Mouse (Mus musculus): ENCODE measurements around the gene Neb. TPM values are rescaled to one million over a fixed set of nuclear protein-coding genes. Genes with fewer than 3 reads are reported as not detected.

Gene Neb
- polyA plus RNA-seq, 1 experiment, result 0.74 TPM

GRCm38 (mm10) chr2:52327244-52327815 lies 50.9 kb downstream of the Neb start:
- no peaks in the 10 kb centered on the region for H3K4me1 ChIP-seq (ENCODE audit: control insufficient read depth, insufficient read depth, low read length)
- TF ChIP-seq CTCF (IDR thresholded peaks at IDR 0.05; ENCODE audit: control insufficient read depth, insufficient read depth, insufficient replicate concordance, low read depth, low read length), result no peak
- TF ChIP-seq POLR2A (IDR thresholded peaks at IDR 0.05; ENCODE audit: control insufficient read depth, low read depth, low read length), result no peak
- H3K27me3 ChIP-seq (ENCODE audit: control insufficient read depth, insufficient read depth, low read length), result no peaks in the 10 kb centered on the region
- H3K4me3 ChIP-seq (ENCODE audit: control insufficient read depth, low read depth, low read length), result no peak overlapping the region
- no peaks in the 10 kb centered on the region for H3K36me3 ChIP-seq (ENCODE audit: control insufficient read depth, insufficient read depth, low read length)
- H3K27ac ChIP-seq (ENCODE audit: control insufficient read depth, insufficient read depth, low read depth, low read length), result no peak overlapping the region

- no peak overlapping the region for H3K27ac ChIP-seq (ENCODE audit: control insufficient read depth, insufficient read depth, low read depth, low read length)
- TF ChIP-seq CTCF (IDR thresholded peaks at IDR 0.05; ENCODE audit: control insufficient read depth, insufficient read depth, insufficient replicate concordance, low read depth, low read length) (no peak), POLR2A (IDR thresholded peaks at IDR 0.05; ENCODE audit: control insufficient read depth, low read depth, low read length) (no peak)
- H3K36me3 ChIP-seq (ENCODE audit: control insufficient read depth, insufficient read depth, low read length), result no peaks in the 10 kb centered on the region
- H3K27me3 ChIP-seq (ENCODE audit: control insufficient read depth, insufficient read depth, low read length), result no peaks in the 10 kb centered on the region
- H3K4me3 ChIP-seq (ENCODE audit: control insufficient read depth, low read depth, low read length), result no peak overlapping the region
- no peaks in the 10 kb centered on the region for H3K4me1 ChIP-seq (ENCODE audit: control insufficient read depth, insufficient read depth, low read length)
Measured at GRCm38 (mm10) chr2:52321866-52322265, 56.4 kb downstream of the Neb start.

- TF ChIP-seq POLR2A (IDR thresholded peaks at IDR 0.05; ENCODE audit: control insufficient read depth, low read depth, low read length) (no peak), CTCF (IDR thresholded peaks at IDR 0.05; ENCODE audit: control insufficient read depth, insufficient read depth, insufficient replicate concordance, low read depth, low read length) (no peak)
- H3K27ac ChIP-seq (ENCODE audit: control insufficient read depth, insufficient read depth, low read depth, low read length), result no peak overlapping the region
- no peak overlapping the region for H3K4me3 ChIP-seq (ENCODE audit: control insufficient read depth, low read depth, low read length)
Measured at GRCm38 (mm10) chr2:52320175-52320574, 58.1 kb downstream of the Neb start.

GRCm38 (mm10) chr2:52319020-52319567 lies 59.2 kb downstream of the Neb start:
- TF ChIP-seq POLR2A (IDR thresholded peaks at IDR 0.05; ENCODE audit: control insufficient read depth, low read depth, low read length) (no peak), CTCF (IDR thresholded peaks at IDR 0.05; ENCODE audit: control insufficient read depth, insufficient read depth, insufficient replicate concordance, low read depth, low read length) (no peak)
- H3K36me3 ChIP-seq (ENCODE audit: control insufficient read depth, insufficient read depth, low read length), result no peaks in the 10 kb centered on the region
- H3K4me1 ChIP-seq (ENCODE audit: control insufficient read depth, insufficient read depth, low read length), result no peaks in the 10 kb centered on the region
- no peak overlapping the region for H3K4me3 ChIP-seq (ENCODE audit: control insufficient read depth, low read depth, low read length)
- H3K27ac ChIP-seq (ENCODE audit: control insufficient read depth, insufficient read depth, low read depth, low read length), result no peak overlapping the region
- no peaks in the 10 kb centered on the region for H3K27me3 ChIP-seq (ENCODE audit: control insufficient read depth, insufficient read depth, low read length)

More at GRCm38 (mm10) chr2:52320175-52320574, 58.1 kb downstream of the Neb start:
- no peaks in the 10 kb centered on the region for H3K27me3 ChIP-seq (ENCODE audit: control insufficient read depth, insufficient read depth, low read length)
- H3K4me1 ChIP-seq (ENCODE audit: control insufficient read depth, insufficient read depth, low read length), result no peaks in the 10 kb centered on the region
- no peaks in the 10 kb centered on the region for H3K36me3 ChIP-seq (ENCODE audit: control insufficient read depth, insufficient read depth, low read length)

- H3K27ac ChIP-seq (ENCODE audit: control insufficient read depth, insufficient read depth, low read depth, low read length), result no peak overlapping the region
- TF ChIP-seq CTCF (IDR thresholded peaks at IDR 0.05; ENCODE audit: control insufficient read depth, insufficient read depth, insufficient replicate concordance, low read depth, low read length), result no peak
- TF ChIP-seq POLR2A (IDR thresholded peaks at IDR 0.05; ENCODE audit: control insufficient read depth, low read depth, low read length), result no peak
- H3K4me3 ChIP-seq (ENCODE audit: control insufficient read depth, low read depth, low read length), result no peak overlapping the region
- H3K36me3 ChIP-seq (ENCODE audit: control insufficient read depth, insufficient read depth, low read length), result no peaks in the 10 kb centered on the region
- no peaks in the 10 kb centered on the region for H3K27me3 ChIP-seq (ENCODE audit: control insufficient read depth, insufficient read depth, low read length)
- H3K4me1 ChIP-seq (ENCODE audit: control insufficient read depth, insufficient read depth, low read length), result no peaks in the 10 kb centered on the region
Measured at GRCm38 (mm10) chr2:52317471-52317870, 60.8 kb downstream of the Neb start.

- H3K4me3 ChIP-seq (ENCODE audit: control insufficient read depth, low read depth, low read length), result no peak overlapping the region
- no peaks in the 10 kb centered on the region for H3K27me3 ChIP-seq (ENCODE audit: control insufficient read depth, insufficient read depth, low read length)
- H3K36me3 ChIP-seq (ENCODE audit: control insufficient read depth, insufficient read depth, low read length), result no peaks in the 10 kb centered on the region
- H3K4me1 ChIP-seq (ENCODE audit: control insufficient read depth, insufficient read depth, low read length), result no peaks in the 10 kb centered on the region
- TF ChIP-seq POLR2A (IDR thresholded peaks at IDR 0.05; ENCODE audit: control insufficient read depth, low read depth, low read length) (no peak), CTCF (IDR thresholded peaks at IDR 0.05; ENCODE audit: control insufficient read depth, insufficient read depth, insufficient replicate concordance, low read depth, low read length) (no peak)
- H3K27ac ChIP-seq (ENCODE audit: control insufficient read depth, insufficient read depth, low read depth, low read length), result no peak overlapping the region
Measured at GRCm38 (mm10) chr2:52315737-52316136, 62.5 kb downstream of the Neb start.

- Histone ChIP-seq H3K27ac (ENCODE audit: control insufficient read depth, insufficient read depth, low read depth, low read length) (no peak overlapping the region), H3K4me1 (ENCODE audit: control insufficient read depth, insufficient read depth, low read length) (no peaks in the 10 kb centered on the region), H3K36me3 (ENCODE audit: control insufficient read depth, insufficient read depth, low read length) (no peaks in the 10 kb centered on the region), H3K27me3 (ENCODE audit: control insufficient read depth, insufficient read depth, low read length) (no peaks in the 10 kb centered on the region), H3K4me3 (ENCODE audit: control insufficient read depth, low read depth, low read length) (no peak overlapping the region)
- TF ChIP-seq POLR2A (IDR thresholded peaks at IDR 0.05; ENCODE audit: control insufficient read depth, low read depth, low read length) (no peak), CTCF (IDR thresholded peaks at IDR 0.05; ENCODE audit: control insufficient read depth, insufficient read depth, insufficient replicate concordance, low read depth, low read length) (no peak)
Measured at GRCm38 (mm10) chr2:52314922-52315730, 63.1 kb downstream of the Neb start.

Measured in testis, adult 2 months (tissue).